Mouse (Mus musculus) layer of hippocampus, postnatal 14 days (tissue): ENCODE data around the gene Foxj3. TPM values are rescaled to one million over a fixed set of nuclear protein-coding genes. Genes with fewer than 3 reads are reported as not detected.
A peak's percentile ranks its signal among the peaks of the same experiment; 100 is the strongest.
"Not testable (repeated sequence)": the region's sequence is repeated elsewhere in the genome, so short reads cannot be mapped to it uniquely, and the experiment has no call there.

Source experiments
- DNase-seq, 2 experiments: peaks; one replicate each; pipeline ENCODE4 v3.0.0; 2021 to 2022; ENCODE audit warnings: low spot score in 2 of 2, mixed read lengths in 1 of 2
- total RNA-seq, 2 experiments: library from RNA; stranded (reverse); gene quantifications; 2 replicates each; pipeline ENCODE4 v1.2.3; 2021

The Foxj3 gene
- total RNA-seq, 2 experiments from 2014 or later, result 69.3 to 77.3 TPM

- no peak for DNase-seq
Observed at GRCm38 (mm10) chr4:119566322-119566835, 29.6 kb downstream of the Foxj3 start.

DNA sequence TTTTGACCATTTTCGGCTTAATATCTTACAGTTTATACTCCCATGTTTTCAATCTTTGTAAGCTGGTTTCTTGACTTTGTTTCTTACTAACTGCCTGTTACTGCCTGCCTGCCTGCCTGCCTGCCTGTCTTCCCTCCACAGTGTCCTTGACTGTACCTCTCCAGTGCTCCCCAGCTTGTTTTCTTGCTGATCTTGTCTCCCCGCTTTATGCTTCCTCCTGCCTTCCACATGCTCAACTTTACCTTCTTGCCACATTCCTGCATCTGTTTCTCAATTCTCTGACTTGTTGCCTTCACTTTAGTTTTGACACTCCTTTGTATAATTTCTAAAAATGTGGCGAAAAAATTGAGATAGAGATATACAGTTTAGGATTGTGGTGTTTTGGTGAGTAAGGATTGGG is 35.9 kb downstream of the Foxj3 start:
- no peak for DNase-seq

GRCm38 (mm10) chr4:119574504-119574903 is 37.7 kb downstream of the Foxj3 start:
- no peak for DNase-seq

DNA sequence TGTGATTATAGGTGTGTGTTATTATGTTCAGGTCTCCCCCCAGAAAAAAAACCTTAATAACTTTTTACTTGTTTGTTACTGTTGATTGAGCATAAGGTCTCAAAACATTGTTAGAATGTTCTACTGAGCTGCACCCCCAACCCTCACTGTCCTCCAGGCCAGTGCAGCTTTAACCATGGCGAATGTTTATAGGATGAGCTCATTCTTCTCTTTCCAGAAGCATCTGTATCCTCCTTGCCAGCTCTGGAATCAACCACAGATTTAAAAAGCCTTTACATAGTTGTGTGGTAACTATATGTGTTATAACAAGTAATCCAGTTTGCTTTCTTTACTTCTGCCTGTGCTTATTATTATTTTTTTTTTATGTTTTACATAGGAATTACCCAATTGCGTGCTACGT is 38.7 kb downstream of the Foxj3 start:
- DNase-seq, result no peak

DNA sequence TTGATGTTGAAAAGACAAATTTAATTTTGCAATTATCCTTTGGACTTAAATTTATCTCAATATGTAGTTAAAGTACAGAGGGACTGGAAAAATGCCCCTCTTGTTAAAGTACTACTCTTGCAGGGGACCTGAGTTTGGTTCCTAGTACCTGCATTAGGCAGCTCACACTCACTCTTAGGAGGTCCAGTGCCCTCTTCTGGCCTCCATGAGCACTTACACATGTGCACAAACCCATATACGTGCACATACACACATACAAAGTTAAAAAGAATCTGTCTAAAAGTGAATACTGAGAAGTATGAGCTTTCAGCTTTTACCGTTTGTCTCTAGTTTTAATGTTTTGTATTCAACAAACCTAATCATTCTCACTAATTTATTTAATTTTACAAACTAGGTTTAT is 51.2 kb downstream of the Foxj3 start:
- DNase-seq, result no peak

DNA sequence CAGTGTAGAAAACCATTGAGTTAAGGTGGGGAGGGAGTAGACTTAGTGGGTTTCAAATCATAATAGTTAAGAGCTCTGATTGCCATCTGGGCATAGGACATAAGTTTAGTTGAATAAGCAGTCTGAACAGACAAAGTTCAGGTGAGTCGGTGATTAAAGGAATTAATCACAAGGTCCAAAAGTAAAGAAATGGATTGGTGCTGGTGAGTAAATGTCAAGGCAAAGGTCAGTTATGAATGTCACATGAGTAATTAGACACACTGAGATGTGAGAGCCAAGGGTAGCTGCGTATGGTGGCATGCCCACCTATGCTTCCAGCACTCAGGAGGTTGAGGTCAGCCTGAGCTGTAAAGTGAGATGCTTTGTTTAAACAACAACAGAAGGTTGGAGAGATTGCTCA is 52.6 kb downstream of the Foxj3 start:
- DNase-seq, result no peak

DNA sequence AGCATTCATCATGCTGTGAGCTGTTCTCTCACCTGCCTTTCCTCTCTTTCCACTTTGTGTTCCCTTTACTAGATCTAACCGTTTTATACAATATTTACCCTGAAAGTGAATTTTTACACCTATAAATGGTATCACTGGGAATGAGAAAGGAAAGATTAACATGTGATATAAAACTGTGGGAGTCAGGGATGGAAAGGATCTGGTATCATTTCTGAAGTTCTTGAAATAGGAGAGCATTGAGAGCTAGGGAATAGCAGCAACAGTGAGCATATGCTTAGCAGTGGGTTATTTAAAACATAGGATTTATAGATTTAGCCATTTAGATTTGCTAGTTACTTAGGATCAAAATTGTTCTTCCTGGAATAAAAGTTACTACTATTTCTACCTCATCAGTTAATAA is 53.2 kb downstream of the Foxj3 start:
- DNase-seq, result no peak

DNA sequence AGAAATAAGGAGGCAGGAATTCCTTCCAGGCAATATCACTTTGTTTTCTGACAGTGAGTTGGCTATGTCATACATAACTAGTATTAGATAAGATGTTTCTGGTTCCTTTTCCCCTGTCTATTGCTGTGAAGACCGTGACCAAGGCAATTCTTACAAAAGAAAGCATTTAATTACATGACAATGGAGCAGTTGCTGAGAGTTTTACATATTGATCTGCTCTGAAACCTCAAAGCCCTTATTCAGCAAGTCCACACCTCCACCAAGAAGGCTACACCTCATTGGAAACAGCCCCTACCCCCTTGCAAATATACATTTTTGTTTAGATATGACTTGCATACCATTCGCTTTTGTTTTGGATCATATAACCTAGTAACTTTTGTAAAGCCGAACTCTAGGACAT is 55.7 kb downstream of the Foxj3 start:
- DNase-seq, result no peak

DNA sequence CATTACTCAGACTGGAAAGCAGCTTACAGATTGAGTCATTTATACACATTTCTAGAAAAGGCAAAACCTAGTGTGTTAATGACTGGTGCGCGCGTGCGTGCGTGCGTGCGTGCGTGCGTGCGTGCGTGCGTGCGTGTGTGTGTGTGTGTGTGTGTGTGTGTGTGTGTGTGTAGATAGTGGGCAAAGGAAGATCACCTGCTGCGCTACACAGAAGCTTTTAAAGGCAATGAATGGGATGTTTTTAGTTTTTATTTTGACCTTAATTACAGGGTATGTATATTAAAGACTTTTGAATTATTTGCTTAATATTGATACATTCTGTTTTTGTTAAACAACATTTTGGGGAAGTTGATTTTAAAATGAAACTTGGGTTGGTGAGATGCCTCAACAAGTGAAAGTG is 57.5 kb downstream of the Foxj3 start:
- DNase-seq, result no peak

DNA sequence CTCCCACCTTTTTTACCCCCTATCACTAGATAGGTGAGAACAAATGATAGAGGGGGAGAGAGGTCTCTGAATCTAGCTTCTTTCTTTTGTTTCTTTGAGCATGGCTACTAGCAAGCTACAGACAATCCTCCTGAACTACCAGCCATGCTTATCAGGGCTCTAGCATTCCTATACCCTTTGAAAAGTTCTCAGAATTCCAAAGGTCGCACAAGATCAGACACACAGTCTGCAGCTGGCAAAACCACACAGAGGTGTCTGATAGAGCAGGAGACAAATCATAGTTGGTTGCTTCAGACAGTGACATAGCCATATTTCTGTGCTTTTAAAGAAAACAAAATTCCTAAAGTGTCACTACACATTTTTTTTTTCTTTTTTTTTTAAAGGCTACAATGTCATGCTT is 62.8 kb downstream of the Foxj3 start:
- no peak for DNase-seq

- no peak for DNase-seq
Observed at GRCm38 (mm10) chr4:119609488-119609887, 72.7 kb downstream of the Foxj3 start.

- DNase-seq, result no peak
Observed at GRCm38 (mm10) chr4:119614078-119614477, 77.3 kb downstream of the Foxj3 start.

- no peak for DNase-seq
Observed at GRCm38 (mm10) chr4:119614724-119615123, 77.9 kb downstream of the Foxj3 start.

DNA sequence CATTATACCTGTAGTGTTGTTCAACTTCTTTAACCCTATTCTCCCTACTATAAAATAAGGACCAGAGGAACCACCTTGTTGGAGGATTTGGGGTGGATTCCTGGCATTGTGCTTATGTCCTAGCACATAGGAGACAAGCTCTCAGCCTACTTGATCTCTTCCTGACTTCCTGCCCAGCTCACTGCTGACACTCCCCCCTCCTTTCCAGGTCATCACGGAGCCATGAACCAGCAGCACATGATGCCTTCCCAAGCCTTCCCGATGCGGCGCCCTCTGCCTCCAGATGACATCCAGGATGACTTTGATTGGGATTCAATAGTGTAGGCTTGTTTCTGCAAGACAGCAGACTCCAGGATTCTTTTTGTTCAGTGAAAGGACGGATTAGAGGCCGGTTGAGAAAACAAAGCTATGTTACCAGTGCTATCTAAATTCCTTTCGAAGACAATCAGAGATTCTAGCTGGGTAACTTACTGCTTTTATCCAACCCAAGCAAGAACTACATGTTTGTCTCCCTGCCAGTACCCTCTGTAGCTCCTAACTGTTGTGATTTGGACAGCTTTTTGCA is 89.4 kb downstream of the Foxj3 start:
- DNase-seq, result no peak

DNA sequence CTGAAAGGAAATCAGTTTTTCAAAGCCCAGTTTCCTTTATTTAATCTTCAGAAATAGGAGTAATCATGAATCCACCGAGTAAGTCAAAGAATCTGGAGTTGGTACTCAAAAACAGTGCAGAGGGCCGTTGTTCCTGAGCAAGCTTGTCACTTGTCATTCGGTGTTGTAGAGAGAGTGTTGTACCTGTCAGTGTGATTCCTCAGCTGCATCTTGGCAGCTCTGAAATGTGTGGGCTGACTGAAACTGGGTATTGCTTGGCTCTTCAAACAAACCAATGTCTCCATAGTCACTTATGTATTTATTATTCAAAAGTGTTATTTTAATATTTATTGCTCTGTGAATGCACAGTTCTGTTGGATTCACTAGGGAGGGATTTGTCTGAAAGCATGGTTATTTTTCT is 90.1 kb downstream of the Foxj3 start:
- DNase-seq, result no peak

- no peak for DNase-seq
Observed at GRCm38 (mm10) chr4:119627317-119627716, 90.5 kb downstream of the Foxj3 start.

GRCm38 (mm10) chr4:119628363-119628762 is 91.6 kb downstream of the Foxj3 start:
- not testable (repeated sequence) for DNase-seq

GRCm38 (mm10) chr4:119631115-119631919 is 94.5 kb downstream of the Foxj3 start:
- DNase-seq, result peak; percentile 49 to 59

GRCm38 (mm10) chr4:119632721-119633120 is 95.9 kb downstream of the Foxj3 start:
- DNase-seq, result no peak

DNA sequence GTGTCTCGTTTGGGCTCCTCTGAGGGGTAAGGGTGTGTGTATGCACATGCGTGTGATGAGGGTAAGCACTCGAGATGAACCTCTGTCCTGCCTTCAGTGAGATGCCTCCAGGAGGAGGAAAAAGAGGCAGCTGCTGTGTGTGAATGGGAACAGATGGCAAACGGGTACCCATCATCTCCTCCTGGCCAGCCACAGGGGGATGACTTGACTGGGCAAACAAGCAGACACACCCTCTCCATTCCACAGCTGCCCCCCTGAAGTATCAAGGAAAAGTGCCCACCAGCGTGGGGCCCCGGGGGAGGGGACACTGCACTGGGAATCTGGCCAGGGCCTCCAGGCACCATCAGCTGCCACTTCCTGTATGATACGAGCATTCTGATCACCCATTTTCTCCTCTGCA is 96.5 kb downstream of the Foxj3 start:
- DNase-seq, result no peak

DNA sequence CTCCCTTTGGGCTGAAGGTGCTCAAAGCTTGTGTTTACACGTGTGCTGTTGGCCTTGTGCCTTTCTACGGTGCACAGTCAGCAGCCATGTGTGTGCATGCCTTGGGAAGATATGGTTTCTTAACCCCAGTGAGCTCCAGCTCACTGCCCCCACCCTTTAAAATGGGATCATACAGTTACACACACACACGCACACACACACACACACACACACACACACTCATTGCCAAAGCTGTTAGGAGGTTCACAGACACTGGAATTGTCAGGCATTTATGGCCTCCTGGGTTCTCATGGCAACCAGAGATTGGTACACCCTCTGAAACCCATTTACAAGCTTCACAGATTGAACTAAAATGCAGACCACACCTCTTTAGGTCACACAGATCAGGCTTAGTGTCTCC is 97.1 kb downstream of the Foxj3 start:
- no peak for DNase-seq

DNA sequence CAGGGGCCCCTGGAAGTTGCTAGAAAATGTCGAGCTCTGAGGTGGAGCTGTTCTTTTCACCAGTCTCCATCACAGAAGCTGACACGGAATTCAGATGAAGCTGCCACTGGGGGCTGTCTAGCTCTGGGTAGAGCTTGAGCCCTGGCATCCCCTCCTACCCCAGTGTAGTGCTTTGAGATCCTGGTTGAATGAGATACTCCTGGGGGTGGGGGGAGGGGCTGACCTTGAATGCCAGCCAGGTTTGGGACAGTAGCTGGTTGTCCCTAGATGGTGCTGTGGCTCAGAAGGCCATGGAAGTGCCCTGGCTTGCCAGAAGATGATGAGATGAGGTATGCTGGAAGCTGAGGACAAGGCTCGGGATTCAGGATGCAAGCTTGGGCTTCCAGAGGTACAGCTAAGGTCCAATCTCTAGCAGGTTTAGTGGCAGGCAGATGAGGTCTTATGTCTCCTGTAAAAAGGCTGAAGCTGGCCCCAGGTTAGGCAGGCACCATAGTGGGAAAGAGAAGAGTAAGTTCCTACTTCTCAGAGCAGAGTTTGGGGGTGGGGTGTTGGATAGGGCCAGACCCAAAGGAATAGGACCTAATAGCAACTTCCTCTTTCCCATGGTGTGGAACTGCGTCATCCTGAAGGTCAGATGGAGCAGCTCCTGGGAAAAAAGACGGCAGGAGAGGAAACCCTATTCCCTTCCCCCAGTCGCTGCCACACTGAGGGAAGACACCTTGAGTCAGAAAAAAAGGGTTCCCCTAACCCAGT is 98.3 kb downstream of the Foxj3 start:
- no peak for DNase-seq
